Mouse (Mus musculus) brain, embryonic 14.5 days (tissue): ENCODE measurements around the gene Mdga1.

ENCODE experiments used
- CTCF ChIP-seq: fragments of 200-500 bp; IDR thresholded peaks from 2 replicates; pipeline ENCODE4 v1.5.1; 2012; ENCODE audit warnings: inconsistent platforms, mild to moderate bottlenecking, moderate library complexity, borderline replicate concordance; ENCODE audit not compliant: insufficient read depth, insufficient read length; ENCODE audit errors: extremely low read depth
- POLR2A ChIP-seq: fragments of 200-500 bp; IDR thresholded peaks from 2 replicates; pipeline ENCODE4 v1.6.1; 2012; ENCODE audit warnings: mild to moderate bottlenecking, inconsistent platforms, borderline replicate concordance; ENCODE audit not compliant: poor library complexity, insufficient read depth, insufficient read length, severe bottlenecking; ENCODE audit errors: extremely low read depth

DNA sequence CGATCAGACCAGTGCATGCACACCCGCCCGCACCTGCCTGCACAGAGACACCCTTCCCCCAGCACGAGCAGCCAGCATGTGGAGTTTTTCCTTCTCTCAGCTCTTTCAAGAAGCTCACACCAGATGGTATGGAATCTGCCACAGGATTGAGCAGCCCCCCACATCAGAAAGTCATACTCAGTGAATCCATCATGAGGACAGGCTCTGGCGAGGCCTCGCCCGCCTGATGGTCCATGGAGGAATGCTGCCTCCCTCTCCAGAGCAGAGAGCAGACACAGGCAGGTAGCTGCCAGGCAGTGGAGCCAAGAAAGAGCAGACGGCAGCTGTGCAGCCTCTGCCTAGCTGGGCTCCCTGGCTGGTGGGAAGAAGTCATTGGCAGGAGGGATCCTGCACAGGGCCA lies 23.6 kb upstream of the Mdga1 start:
- no peak for TF ChIP-seq POLR2A
- no peak for TF ChIP-seq CTCF
